Mouse (Mus musculus) midbrain, embryonic 14.5 days (tissue): Measurements from ENCODE around the gene E2f2. TPM values are rescaled to one million over a fixed set of nuclear protein-coding genes. Genes with fewer than 3 reads are reported as not detected.

ENCODE experiments used
- ATAC-seq: fragments of 200-750 bp; cut with Nextera tagmentation; 2 replicates; pipeline ENCODE4 v1.8.0; 2017; ENCODE audit warnings: moderate number of reproducible peaks, moderate library complexity; ENCODE audit not compliant: low FRiP score, low TSS enrichment
- DNase-seq: peaks from one replicate; pipeline ENCODE4 v3.0.0-alpha.2; 2015
- H3K27ac ChIP-seq: fragments of 300-500 bp; sonication (generic); replicated peaks from 2 replicates; pipeline ENCODE4 v1.5.1; 2014; ENCODE audit warnings: mild to moderate bottlenecking, low read depth, low read length, moderate library complexity
- H3K27me3 ChIP-seq: fragments of 300-500 bp; sonication (generic); 2 replicates; pipeline ENCODE4 v1.6.1; 2014; ENCODE audit warnings: low read length, control low read depth, mixed read lengths; ENCODE audit not compliant: control insufficient read depth, insufficient read depth
- H3K36me3 ChIP-seq: fragments of 300-500 bp; sonication (generic); 2 replicates; pipeline ENCODE4 v1.6.1; 2014; ENCODE audit warnings: low read length, control low read depth; ENCODE audit not compliant: control insufficient read depth, insufficient read depth
- H3K4me1 ChIP-seq: fragments of 300-500 bp; sonication (generic); 2 replicates; pipeline ENCODE4 v1.6.1; 2014; ENCODE audit warnings: mild to moderate bottlenecking, antibody characterized with exemption, low read length, control low read depth; ENCODE audit not compliant: control insufficient read depth, insufficient read depth
- H3K4me2 ChIP-seq: fragments of 300-500 bp; sonication (generic); 2 replicates; pipeline ENCODE4 v1.6.1; 2014; ENCODE audit warnings: mild to moderate bottlenecking, low read length, moderate library complexity
- H3K4me3 ChIP-seq: fragments of 300-500 bp; sonication (generic); replicated peaks from 2 replicates; pipeline ENCODE4 v1.5.1; 2014; ENCODE audit warnings: low read depth, low read length
- H3K9ac ChIP-seq: fragments of 300-500 bp; sonication (generic); replicated peaks from 2 replicates; pipeline ENCODE4 v1.6.1; 2014; ENCODE audit warnings: mild to moderate bottlenecking, low read length, moderate library complexity
- H3K9me3 ChIP-seq: fragments of 300-500 bp; sonication (generic); 2 replicates; pipeline ENCODE4 v1.6.1; 2016; ENCODE audit warnings: low read length, control low read depth, mixed read lengths; ENCODE audit not compliant: control insufficient read depth
- WGBS: fragments of 180-500 bp; shearing (Covaris S2); extraction: QIAGEN DNeasy Blood & Tissue Kit; methylation state at CpG from one replicate; pipeline ENCODE4 v1.1.7; 2014; 5-methylcytosine and 5-hydroxymethylcytosine counted together
- polyA plus RNA-seq: library from polyadenylated mRNA; unstranded; fragments of >200 nt; fragmentation: Nextera tagmentation; extraction: Ambion mirVana; gene quantifications from 2 replicates; pipeline ENCODE4 v1.2.1, GENCODE M21; 2014

The E2f2 gene
- polyA plus RNA-seq, 1 experiment from 2014 or later, result 1.7 TPM

DNA sequence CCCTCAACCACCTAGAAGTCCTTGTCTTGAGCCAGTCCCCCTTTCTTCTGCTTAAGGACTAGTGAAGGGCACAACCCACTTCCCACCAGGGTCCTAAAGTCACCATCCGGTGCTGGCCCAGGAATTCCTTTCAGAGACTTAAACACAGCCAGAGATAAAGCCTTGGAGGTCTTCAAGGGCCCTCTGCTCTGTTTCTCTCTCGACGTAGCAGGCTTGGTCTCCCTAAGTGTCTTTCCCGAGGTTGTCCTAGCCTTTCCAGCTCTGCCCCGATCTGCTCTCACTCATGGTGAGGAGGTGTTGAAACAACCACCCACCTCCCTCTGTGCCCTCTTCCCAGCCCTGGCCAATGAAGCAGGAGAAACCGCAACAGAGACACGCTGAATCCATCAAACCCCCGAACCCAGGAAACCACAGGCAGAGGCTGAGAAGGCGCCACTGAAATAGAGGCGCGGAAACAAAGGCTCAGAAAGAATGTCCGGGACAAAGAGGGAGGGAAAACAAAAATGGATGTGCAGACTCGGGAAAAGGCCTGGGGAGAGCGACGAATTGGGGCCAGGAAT is 37.7 kb upstream of the E2f2 start:
- Histone ChIP-seq H3K27ac (peak overlapping the region; percentile 93), H3K4me3 (peak overlapping the region; percentile 38), H3K36me3 (no peaks in the 10 kb centered on the region), H3K9me3 (no peaks in the 10 kb centered on the region), H3K27me3 (no peaks in the 10 kb centered on the region), H3K4me1 (peaks cover 27% of the 10 kb centered on the region), H3K4me2 (peak overlapping the region; percentile 75), H3K9ac (peak overlapping the region; percentile 70)
- ATAC-seq (no peak; the same call in 1 of the 2 replicates), DNase-seq (peak; percentile 65)
- under 1% methylated on average over 15 of the region's 15 CpGs for WGBS

GRCm38 (mm10) chr4:136134978-136135873 is 37.0 kb upstream of the E2f2 start:
- H3K36me3 ChIP-seq, result no peaks in the 10 kb centered on the region
- peak overlapping the region; percentile 75 for H3K4me2 ChIP-seq
- under 1% methylated on average over 50 of the region's 50 CpGs for WGBS
- H3K9ac ChIP-seq, result peak overlapping the region; percentile 70
- ATAC-seq (peak; percentile 79), DNase-seq (peak; percentile 89)
- H3K27ac ChIP-seq, result peak overlapping the region; percentile 93
- H3K4me3 ChIP-seq, result peak overlapping the region; percentile 38
- peaks cover 34% of the 10 kb centered on the region for H3K4me1 ChIP-seq
- H3K27me3 ChIP-seq, result no peaks in the 10 kb centered on the region
- H3K9me3 ChIP-seq, result no peaks in the 10 kb centered on the region

DNA sequence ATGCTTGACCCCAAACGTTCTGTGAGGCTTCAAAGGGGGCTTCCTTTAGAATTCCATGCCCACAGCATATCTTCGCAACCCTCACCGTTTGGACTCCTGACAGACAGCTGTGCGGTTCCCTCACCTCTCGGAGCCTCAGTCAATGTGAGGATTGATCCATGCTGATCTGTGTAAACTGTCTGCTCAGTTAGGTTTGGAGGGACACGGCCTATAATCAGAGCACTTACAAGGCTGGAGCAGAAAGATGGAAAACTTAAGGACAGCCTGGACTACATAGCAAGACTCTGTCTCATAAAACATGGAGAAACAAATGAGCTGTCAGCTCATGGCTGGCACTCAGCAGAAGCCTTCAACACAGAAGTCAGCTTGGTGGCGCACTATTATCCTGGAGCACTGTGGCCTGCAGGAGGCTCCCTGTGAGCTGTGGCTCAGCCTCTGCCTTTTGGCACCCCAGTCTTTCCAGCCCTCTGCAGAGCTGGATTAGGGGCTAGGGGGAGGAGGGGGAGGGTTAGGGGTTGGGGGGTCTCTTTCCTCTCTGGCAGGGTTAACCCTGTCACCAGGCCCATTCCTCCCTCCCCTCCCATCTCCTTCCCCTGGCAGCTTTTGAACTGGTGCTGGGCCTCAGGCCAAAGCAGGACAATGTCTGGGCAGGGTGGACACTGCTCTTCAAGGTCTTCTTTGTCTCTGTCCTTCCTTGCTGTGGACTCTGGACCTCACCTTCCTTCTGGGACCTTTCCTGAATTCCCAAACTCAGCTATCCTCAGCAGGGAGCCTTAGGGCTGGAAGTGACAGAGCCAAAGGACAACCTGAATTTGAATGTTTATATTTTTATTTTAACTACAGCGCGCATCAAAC is 36.1 kb upstream of the E2f2 start:
- DNase-seq, result peak; percentile 65
- 25% methylated on average over 9 of the region's 9 CpGs for whole genome bisulfite sequencing
- peak overlapping the region; percentile 93 for H3K27ac ChIP-seq
- peaks cover 42% of the 10 kb centered on the region for H3K4me1 ChIP-seq
- H3K36me3 ChIP-seq, result no peaks in the 10 kb centered on the region
- H3K4me2 ChIP-seq, result peak overlapping the region; percentile 75
- peak overlapping the region; percentile 70 for H3K9ac ChIP-seq
- H3K4me3 ChIP-seq, result peak overlapping the region; percentile 38
- no peaks in the 10 kb centered on the region for H3K9me3 ChIP-seq
- H3K27me3 ChIP-seq, result no peaks in the 10 kb centered on the region
- no peak for ATAC-seq

- DNase-seq, result no peak
- 50% methylated on average over 17 of the region's 17 CpGs for WGBS
- peak overlapping the region; percentile 60 for H3K4me2 ChIP-seq
- no peaks in the 10 kb centered on the region for H3K9me3 ChIP-seq
- H3K4me1 ChIP-seq, result peaks cover 50% of the 10 kb centered on the region
- H3K27me3 ChIP-seq, result 0 out of 2 replicates have a peak, but pooled peaks cover 6% of the 10 kb centered on the region
- H3K4me3 ChIP-seq, result no peak overlapping the region
- no peaks in the 10 kb centered on the region for H3K36me3 ChIP-seq
- no peak for ATAC-seq
- peak overlapping the region; percentile 63 for H3K27ac ChIP-seq
- H3K9ac ChIP-seq, result no peak overlapping the region
Observed at GRCm38 (mm10) chr4:136139326-136140110, 32.7 kb upstream of the E2f2 start.

GRCm38 (mm10) chr4:136140327-136141250 is 31.6 kb upstream of the E2f2 start:
- Histone ChIP-seq H3K27ac (peak overlapping the region; percentile 79), H3K4me2 (peak overlapping the region; percentile 60), H3K27me3 (peaks cover 13% of the 10 kb centered on the region; the same call in 1 of the 2 replicates), H3K4me1 (peaks cover 52% of the 10 kb centered on the region), H3K36me3 (no peaks in the 10 kb centered on the region), H3K9ac (peak overlapping the region; percentile 29; the same call in 1 of the 2 replicates), H3K4me3 (peak overlapping the region; percentile 26), H3K9me3 (no peaks in the 10 kb centered on the region)
- ATAC-seq (peak; percentile 81), DNase-seq (peak; percentile 94)
- WGBS, result 4% methylated on average over 31 of the region's 31 CpGs

DNA sequence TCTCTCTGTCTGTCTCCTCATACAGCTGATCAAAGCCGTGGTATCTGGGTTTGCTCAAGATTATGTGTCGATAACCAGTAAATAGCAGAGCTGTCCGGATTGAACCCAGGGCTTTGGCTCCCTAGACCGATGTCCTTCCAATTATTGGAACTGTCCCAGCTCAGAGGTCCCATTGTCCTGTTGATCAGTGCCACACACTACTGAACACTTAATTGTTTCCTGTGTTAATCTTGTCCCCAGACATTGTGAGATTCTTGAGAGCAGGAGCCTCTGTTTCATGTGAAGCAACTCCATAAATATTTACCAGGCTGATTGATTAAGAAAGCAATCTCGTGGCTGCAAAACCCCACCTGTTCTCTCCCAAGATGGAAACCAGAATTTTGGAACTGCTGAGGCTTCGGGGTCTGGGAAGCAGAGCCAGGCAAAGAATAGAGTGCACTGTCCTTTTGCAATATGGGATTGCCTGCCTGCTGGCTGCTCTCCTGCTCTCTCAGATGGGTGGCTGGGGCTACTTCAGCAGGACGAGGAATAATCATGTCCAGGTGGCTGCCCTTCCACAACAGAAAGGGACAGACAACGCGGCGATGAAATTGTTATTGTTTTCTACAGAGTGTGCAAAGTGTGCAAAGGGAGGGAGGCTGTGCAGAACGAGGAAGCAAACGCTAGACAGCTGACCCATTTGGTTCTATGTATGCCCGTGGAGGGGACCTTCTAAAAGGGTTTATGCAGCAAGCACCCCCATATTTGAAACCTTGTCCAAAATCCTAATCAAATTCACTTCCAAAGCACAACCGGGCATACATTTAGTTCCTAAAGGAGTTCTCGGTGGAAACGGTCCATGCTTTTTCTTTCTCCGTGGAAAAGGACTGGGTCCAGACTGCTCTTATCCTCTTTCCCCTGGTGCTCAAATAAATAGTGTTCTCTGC is 29.7 kb upstream of the E2f2 start:
- 4% methylated on average over 17 of the region's 17 CpGs for WGBS
- Histone ChIP-seq H3K4me3 (peak overlapping the region; percentile 13; the same call in 1 of the 2 replicates), H3K4me2 (peak overlapping the region; percentile 86), H3K4me1 (peaks cover 46% of the 10 kb centered on the region), H3K36me3 (no peaks in the 10 kb centered on the region), H3K27ac (peak overlapping the region; percentile 66), H3K9ac (peak overlapping the region; percentile 60; the same call in 1 of the 2 replicates), H3K9me3 (no peaks in the 10 kb centered on the region), H3K27me3 (peaks cover 18% of the 10 kb centered on the region)
- ATAC-seq, result no peak
- no peak for DNase-seq
